8 mouse cellular contexts compared by ENCODE assay signal in the genomic region with DNA sequence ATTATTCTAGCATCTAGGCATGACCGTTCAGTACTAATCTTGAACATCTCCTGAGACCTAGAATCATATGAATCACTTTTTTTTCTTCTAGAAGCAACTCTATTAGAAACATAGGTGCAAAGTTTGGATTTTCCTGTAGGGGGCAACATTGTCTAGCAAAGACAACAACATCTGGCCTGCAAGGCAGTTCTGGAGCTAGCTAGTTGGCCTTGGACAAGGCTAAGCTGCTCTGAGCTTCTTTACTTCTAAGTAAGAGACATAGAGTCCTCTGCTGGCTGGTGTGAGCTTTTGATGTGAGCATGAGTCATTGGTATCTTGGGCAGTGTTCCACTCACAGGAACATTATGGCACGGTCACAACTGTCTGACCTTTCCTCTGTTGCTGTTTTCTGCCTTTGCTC. TPM values are rescaled to one million over a fixed set of nuclear protein-coding genes. Genes with fewer than 3 reads are reported as not detected.
DNase-seq lines count a peak whose midpoint lies in the region; ATAC-seq and TF ChIP-seq lines count a peak whose summit lies in the region.
"Had no signal": no experiment of that assay in that cellular context is flagged by ENCODE, and none has a peak within 500 bp of the region (broad histone marks: within the 10 kb centered on the region; RNA-seq: fewer than 3 reads in every experiment).

No protein-coding gene starts in this region.

- H3K4me2 ChIP-seq in intestine, postnatal 0 days (replicated peaks; ENCODE audit: low read depth), result no peak overlapping the region

- 51% methylated on average over 2 of the region's 2 CpGs for WGBS in intestine, postnatal 0 days
- 63% methylated on average over 2 of the region's 2 CpGs for WGBS in lung, adult 2 months

- no peak overlapping the region for H3K27ac ChIP-seq in intestine, postnatal 0 days (ENCODE audit: low read depth, low read length)

- H3K4me3 ChIP-seq in intestine, postnatal 0 days (ENCODE audit: low read depth, low read length), result no peak overlapping the region
- no peak overlapping the region for H3K4me3 ChIP-seq in lung, adult 2 months (replicated peaks; ENCODE audit: extremely low read depth, low read depth, low read length)

- no peaks in the 10 kb centered on the region for H3K4me1 ChIP-seq in intestine, postnatal 0 days (replicated peaks; ENCODE audit: control insufficient read depth, insufficient read depth, low read length)
- peaks cover 2% of the 10 kb centered on the region; the same call in 1 of the 2 replicates for H3K4me1 ChIP-seq in lung, adult 2 months (ENCODE audit: control insufficient read depth, insufficient read depth, low read length)

- TF ChIP-seq POLR2A in lung, adult 2 months (IDR thresholded peaks at IDR 0.05; ENCODE audit: borderline replicate concordance, extremely low read depth, low read depth, low read length), result no peak

- ATAC-seq in intestine, postnatal 0 days, result peak; percentile 51; the same call in 1 of the 2 replicates

- H3K9me3 ChIP-seq in intestine, postnatal 0 days (ENCODE audit: control insufficient read depth), result no peaks in the 10 kb centered on the region

- H3K9ac ChIP-seq in intestine, postnatal 0 days (ENCODE audit: low read depth, low read length), result no peak overlapping the region

- peak; percentile 81 for TF ChIP-seq CTCF in intestine, postnatal 0 days (IDR thresholded peaks at IDR 0.05; ENCODE audit: low read depth)
- peak; percentile 29; the same call in 1 of the 2 replicates for TF ChIP-seq CTCF in lung, adult 2 months (IDR thresholded peaks at IDR 0.05; ENCODE audit: insufficient read depth, low read length)

- no peaks in the 10 kb centered on the region for H3K36me3 ChIP-seq in intestine, postnatal 0 days (ENCODE audit: control insufficient read depth, insufficient read depth)

- H3K27me3 ChIP-seq in intestine, postnatal 0 days (replicated peaks; ENCODE audit: control insufficient read depth, insufficient read depth, low read length), result no peaks in the 10 kb centered on the region

- peak; percentile 38 for DNase-seq in right cerebral cortex, adult 18-20 months
- no peak for DNase-seq in right cerebral cortex, postnatal 25 days
- peak; percentile 23 for DNase-seq in T-cell, adult 2 months (ENCODE audit: low spot score)
- DNase-seq in embryo, embryonic 10 days (ENCODE audit: low spot score), result peak; percentile 56
- DNase-seq in lung, adult 2 months, result no peak
- peak; percentile 35 for DNase-seq in testis, postnatal 14 days (ENCODE audit: low spot score)

RNA-seq across cellular contexts. Expression of a gene that starts 18.8 kb away (rescaled TPM):
- polyA plus RNA-seq in intestine, postnatal 0 days (2015; fragmentation: Nextera tagmentation; extraction: Ambion mirVana), result 0.47 and 0.61 TPM in 2 replicates
- polyA plus RNA-seq in lung, adult 2 months (2012; rRNA removed), result 0.34 TPM in 1 of 2 replicates, not detected in the other
- polyA plus RNA-seq: neural tube, embryonic 14.5 days had no signal

RNA-seq across cellular contexts. Expression of a gene that starts 25.8 kb away (rescaled TPM):
- 9.5 and 10.9 TPM in 2 replicates for polyA plus RNA-seq in intestine, postnatal 0 days (2015; fragmentation: Nextera tagmentation; extraction: Ambion mirVana)
- polyA plus RNA-seq in lung, adult 2 months (2012; rRNA removed), result 20.9 and 22.2 TPM in 2 replicates

Comparison
In these comparisons a context has a peak if more than half of its experiments do, and no peak if none do; other contexts are left out.
1. DNase-seq: peak in right cerebral cortex, adult 18-20 months (single experiment), T-cell, adult 2 months (single experiment), embryo, embryonic 10 days (single experiment) and testis, postnatal 14 days (single experiment); none in right cerebral cortex, postnatal 25 days (single experiment) and lung, adult 2 months (single experiment).